ENCODE assay signal across 8 mouse cellular contexts in genomic region chr11:70000396-70000898, GRCm38 (mm10). TPM values are rescaled to one million over a fixed set of nuclear protein-coding genes. Genes with fewer than 3 reads are reported as not detected.
DNase-seq lines count a peak whose midpoint lies in the region; ATAC-seq and TF ChIP-seq lines count a peak whose summit lies in the region.

Gene Dvl2 (plus strand): TSS chr11:70000595.

- H3K27ac ChIP-seq in gastrocnemius, adult 2 months: peak within 1 kb of the TSS; percentile 100
- peak within 1 kb of the TSS; percentile 88 for H3K27ac ChIP-seq in hindbrain, postnatal 0 days

- TF ChIP-seq CTCF in gastrocnemius, adult 2 months (IDR thresholded peaks at IDR 0.05): no peak
- no peak for TF ChIP-seq CTCF in hindbrain, postnatal 0 days (IDR thresholded peaks at IDR 0.05; ENCODE audit: low read depth)

- peaks cover 22% of the 10 kb centered on the region for H3K4me1 ChIP-seq in hindbrain, postnatal 0 days (ENCODE audit: insufficient read depth, low read length)

- peak; percentile 94 for DNase-seq in gastrocnemius, adult 2 months
- peak; percentile 98 for DNase-seq in hindbrain, postnatal 0 days (ENCODE audit: low spot score)
- peak; percentile 91 to 95 for DNase-seq in left cerebral cortex, postnatal 10 days (ENCODE audit: extremely low spot score in 1 of 2, low spot score in 2 of 2)
- DNase-seq in right cerebral cortex, postnatal 25 days: peak; percentile 89
- DNase-seq in urinary bladder, postnatal 4 days (ENCODE audit: low spot score in 2 of 2): peak; percentile 87 to 95

- no peaks in the 10 kb centered on the region for H3K9me3 ChIP-seq in hindbrain, postnatal 0 days (ENCODE audit: low read length)

- peak within 1 kb of the TSS; percentile 92 for H3K4me2 ChIP-seq in hindbrain, postnatal 0 days (ENCODE audit: low read depth, low read length)

- intact Hi-C loops in gastrocnemius, adult 2 months (cut with DNase I): loop anchor here (5.0 kb wide), 1 partner anchor 68 kb away; no protein-coding TSS in a partner anchor
- intact Hi-C loops in left cerebral cortex, postnatal 10 days (cut with DNase I): no loop called here

- peak; percentile 49 for ATAC-seq in activated CD4-positive, CD25-positive, alpha-beta regulatory T cell, adult 4 months
- peak; percentile 63 for ATAC-seq in common myeloid progenitor, adult 5-6 weeks (replicated peaks; ENCODE audit: low read depth, poor library complexity, severe bottlenecking)
- ATAC-seq in hindbrain, postnatal 0 days: peak; percentile 78
- ATAC-seq in megakaryocyte-erythroid progenitor cell, adult 5-6 weeks (replicated peaks; ENCODE audit: low FRiP score, low TSS enrichment, poor library complexity, severe bottlenecking): peak; percentile 39

- WGBS in hindbrain, postnatal 0 days: 2% methylated on average over 47 of the region's 48 CpGs

- peak within 1 kb of the TSS; percentile 77 for H3K9ac ChIP-seq in hindbrain, postnatal 0 days (replicated peaks; ENCODE audit: low read length)

- H3K27me3 ChIP-seq in hindbrain, postnatal 0 days (ENCODE audit: insufficient read depth, low read length): no peaks in the 10 kb centered on the region

- H3K36me3 ChIP-seq in hindbrain, postnatal 0 days (ENCODE audit: insufficient read depth, low read length): peaks cover 20% of the 10 kb centered on the region; the same call in 1 of the 2 replicates

- H3K4me3 ChIP-seq in gastrocnemius, adult 2 months: peak within 1 kb of the TSS; percentile 86
- H3K4me3 ChIP-seq in hindbrain, postnatal 0 days (ENCODE audit: low read length): peak within 1 kb of the TSS; percentile 67

RNA-seq across cellular contexts. Expression of gene Dvl2, which starts in this region (rescaled TPM):
- polyA plus RNA-seq in activated CD4-positive, CD25-positive, alpha-beta regulatory T cell, adult 4 months (2017; shearing (Covaris generic)): 1 to 10 TPM; 2.7 to 3.9 TPM
- total RNA-seq in common myeloid progenitor, adult 5-6 weeks (2017): 12.6 and 13.1 TPM in 2 replicates
- 1 to 10 TPM; 3.6 to 5.0 TPM for total RNA-seq in gastrocnemius, adult 2 months (2021)
- 20.9 and 37.3 TPM in 2 replicates for total RNA-seq in hindbrain, postnatal 0 days (2014; rRNA removed)
- 18.1 and 19.3 TPM in 2 replicates for polyA plus RNA-seq in hindbrain, postnatal 0 days (2015; fragmentation: Nextera tagmentation; extraction: Ambion mirVana)
- 10 to 100 TPM; 27.5 to 30.3 TPM for total RNA-seq in left cerebral cortex, postnatal 10 days (2021)
- total RNA-seq in megakaryocyte-erythroid progenitor cell, adult 5-6 weeks (2014; fragmentation: Nextera tagmentation): 20.3 and 30.0 TPM in 2 replicates
- total RNA-seq in megakaryocyte-erythroid progenitor cell, adult 5-6 weeks (2017): 15.8 and 20.8 TPM in 2 replicates

Comparison
In these comparisons a context has a peak if more than half of its experiments do, and no peak if none do; other contexts are left out.
1. Peak in every context shown above with its lines: DNase-seq, ATAC-seq, H3K4me3 ChIP-seq and H3K27ac ChIP-seq.